Mouse (Mus musculus) liver, postnatal 0 days (tissue): ENCODE results near the gene Shank1.

Experiments used
- CTCF ChIP-seq: sonication (generic); IDR thresholded peaks from 2 replicates; pipeline ENCODE4 v1.5.1; 2016; ENCODE audit warnings: antibody characterized with exemption, low read depth
- EP300 ChIP-seq: IDR thresholded peaks from 2 replicates; pipeline ENCODE4 v1.6.1; 2016; ENCODE audit warnings: antibody characterized with exemption, low read depth, mild to moderate bottlenecking

DNA sequence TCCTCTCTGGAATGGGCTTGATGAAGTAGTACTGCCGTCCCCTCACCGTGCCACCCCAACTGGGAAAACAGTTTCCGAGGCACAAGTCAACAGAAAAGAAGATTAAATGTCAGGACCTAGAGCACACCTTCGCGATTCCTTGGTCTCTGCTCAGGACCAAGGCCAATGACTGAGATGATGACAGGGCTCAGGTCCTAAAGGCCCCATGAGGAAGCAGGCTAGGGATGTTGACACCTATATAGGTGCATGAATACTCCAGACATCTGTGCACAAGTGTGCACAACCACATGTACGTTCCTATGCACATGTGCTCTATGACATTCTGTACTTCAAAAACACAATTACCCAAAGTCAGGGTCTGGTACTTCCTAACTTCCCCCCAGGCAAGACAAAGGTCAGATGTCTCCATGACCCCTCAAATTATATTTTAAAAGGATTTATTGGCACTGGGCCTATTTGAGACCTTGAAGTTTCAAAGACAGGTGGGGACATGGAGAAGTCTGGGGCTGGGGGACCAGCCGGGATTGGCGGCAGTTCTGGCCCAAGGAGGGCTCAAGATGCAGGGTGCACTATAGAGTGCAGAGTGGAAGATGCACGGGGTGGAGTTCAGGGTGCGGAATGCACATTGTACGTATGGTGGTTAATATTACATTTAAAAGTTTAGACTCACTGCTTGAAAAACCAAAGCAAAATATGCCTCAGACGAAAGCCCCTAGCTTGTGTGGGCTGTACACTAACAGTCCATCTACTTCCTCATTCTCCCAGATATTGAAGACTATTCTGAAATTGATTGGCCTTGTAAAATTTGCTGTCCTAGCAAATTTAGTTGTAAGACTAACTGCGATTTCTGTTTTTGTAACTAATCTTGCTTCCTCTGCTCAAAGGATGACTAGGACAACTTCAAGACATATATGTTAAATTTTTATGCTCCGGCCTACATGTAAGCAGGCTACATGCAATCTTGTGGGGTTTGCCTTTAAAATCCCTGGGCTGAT lies 6.4 kb upstream of the Shank1 start:
- TF ChIP-seq EP300 (no peak), CTCF (no peak)
